Mouse (Mus musculus): ENCODE data around the gene Cilp.

DNA sequence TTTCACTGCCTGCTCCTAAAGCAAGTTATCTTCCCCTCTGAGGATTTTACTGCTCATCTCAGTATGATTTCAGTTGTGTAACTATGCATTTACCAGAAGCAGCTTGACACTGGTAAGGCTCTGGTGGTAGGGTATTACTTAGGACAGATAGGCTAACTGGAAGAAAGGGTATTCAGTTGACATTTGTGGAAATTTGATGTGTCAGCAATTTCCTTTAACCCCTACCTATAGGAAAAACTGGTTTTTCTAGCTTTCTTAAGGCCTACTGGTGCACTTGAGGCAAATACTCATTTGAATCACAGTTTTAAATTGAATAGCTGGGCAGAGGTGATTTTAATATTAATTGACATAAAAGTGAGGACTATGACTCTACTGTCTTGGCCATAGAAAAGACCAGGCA is 61.0 kb downstream of the Cilp start:
- TF ChIP-seq CTCF (IDR thresholded peaks at IDR 0.05; ENCODE audit: borderline replicate concordance, insufficient read depth, low read length) (no peak), POLR2A (IDR thresholded peaks at IDR 0.05; ENCODE audit: low read depth, low read length) (no peak)

All from embryonic fibroblast, embryonic 13.5 days (primary cell).